Mouse (Mus musculus): ENCODE measurements at regions not wholly inside any gene's neighbourhood (a gene's known extent, or its start where the extent isn't known, plus 50 kb on each side); places are given as distances from the start of the nearest gene placed in this dataset.

DNA sequence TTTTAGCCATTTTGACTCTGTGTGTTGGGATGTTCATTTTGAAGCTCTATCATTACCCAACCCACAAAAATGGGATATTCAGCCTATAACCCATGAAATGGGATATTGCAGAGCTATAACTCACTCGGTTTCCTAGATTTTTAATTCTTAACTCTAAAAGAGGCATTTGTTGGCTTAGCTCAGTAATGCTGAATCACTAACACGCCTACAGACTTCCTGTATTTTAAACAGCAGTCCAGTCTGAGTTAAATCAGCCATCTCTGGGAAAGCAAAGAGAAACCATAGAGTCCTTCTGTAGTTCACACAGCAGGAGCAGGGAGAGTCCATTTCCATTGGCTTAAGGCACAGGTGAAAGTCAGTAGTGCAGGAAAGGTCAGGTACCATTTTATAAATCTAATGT, 471.3 kb upstream of the Adgrl2 start:
- peaks cover 3% of the 10 kb centered on the region; the same call in 1 of the 2 replicates for H3K9me3 ChIP-seq (ENCODE audit: low read length)
- TF ChIP-seq POU5F1 (IDR thresholded peaks at IDR 0.05; ENCODE audit: borderline replicate concordance, low read length): no peak
- TF ChIP-seq NANOG (IDR thresholded peaks at IDR 0.05; ENCODE audit: borderline replicate concordance, low read length): no peak
- TF ChIP-seq CTCF (conservative IDR thresholded peaks at IDR 0.05; ENCODE audit: low read length): no peak
- no peaks in the 10 kb centered on the region for H3K36me3 ChIP-seq (ENCODE audit: insufficient read depth, low read length)
- no peaks in the 10 kb centered on the region for H3K4me1 ChIP-seq (replicated peaks; ENCODE audit: low read depth, low read length)
- H3K4me3 ChIP-seq (replicated peaks; ENCODE audit: low read length): no peak overlapping the region
- no peaks in the 10 kb centered on the region for H3K27me3 ChIP-seq (ENCODE audit: insufficient read depth, low read length)

GRCm38 (mm10) chr3:149449376-149449775, 459.0 kb upstream of the Adgrl2 start:
- no peaks in the 10 kb centered on the region for H3K27me3 ChIP-seq (ENCODE audit: insufficient read depth, low read length)
- H3K36me3 ChIP-seq (ENCODE audit: insufficient read depth, low read length): no peaks in the 10 kb centered on the region
- H3K9me3 ChIP-seq (ENCODE audit: low read length): no peaks in the 10 kb centered on the region
- H3K4me3 ChIP-seq (replicated peaks; ENCODE audit: low read length): no peak overlapping the region
- no peaks in the 10 kb centered on the region for H3K4me1 ChIP-seq (replicated peaks; ENCODE audit: low read depth, low read length)
- TF ChIP-seq CTCF (conservative IDR thresholded peaks at IDR 0.05; ENCODE audit: low read length): no peak
- no peak for TF ChIP-seq POU5F1 (IDR thresholded peaks at IDR 0.05; ENCODE audit: borderline replicate concordance, low read length)
- TF ChIP-seq NANOG (IDR thresholded peaks at IDR 0.05; ENCODE audit: borderline replicate concordance, low read length): no peak

GRCm38 (mm10) chr3:149445991-149446564, 455.7 kb upstream of the Adgrl2 start:
- no peaks in the 10 kb centered on the region for H3K4me1 ChIP-seq (replicated peaks; ENCODE audit: low read depth, low read length)
- H3K36me3 ChIP-seq (ENCODE audit: insufficient read depth, low read length): no peaks in the 10 kb centered on the region
- H3K9me3 ChIP-seq (ENCODE audit: low read length): no peaks in the 10 kb centered on the region
- TF ChIP-seq NANOG (IDR thresholded peaks at IDR 0.05; ENCODE audit: borderline replicate concordance, low read length) (no peak), CTCF (conservative IDR thresholded peaks at IDR 0.05; ENCODE audit: low read length) (no peak), POU5F1 (IDR thresholded peaks at IDR 0.05; ENCODE audit: borderline replicate concordance, low read length) (no peak)
- H3K4me3 ChIP-seq (replicated peaks; ENCODE audit: low read length): no peak overlapping the region
- no peaks in the 10 kb centered on the region for H3K27me3 ChIP-seq (ENCODE audit: insufficient read depth, low read length)

GRCm38 (mm10) chr3:149444854-149445577, 454.7 kb upstream of the Adgrl2 start:
- no peaks in the 10 kb centered on the region for H3K36me3 ChIP-seq (ENCODE audit: insufficient read depth, low read length)
- no peaks in the 10 kb centered on the region for H3K27me3 ChIP-seq (ENCODE audit: insufficient read depth, low read length)
- no peaks in the 10 kb centered on the region for H3K9me3 ChIP-seq (ENCODE audit: low read length)
- H3K4me1 ChIP-seq (replicated peaks; ENCODE audit: low read depth, low read length): no peaks in the 10 kb centered on the region
- TF ChIP-seq NANOG (IDR thresholded peaks at IDR 0.05; ENCODE audit: borderline replicate concordance, low read length) (no peak), POU5F1 (IDR thresholded peaks at IDR 0.05; ENCODE audit: borderline replicate concordance, low read length) (no peak), CTCF (conservative IDR thresholded peaks at IDR 0.05; ENCODE audit: low read length) (no peak)
- H3K4me3 ChIP-seq (replicated peaks; ENCODE audit: low read length): no peak overlapping the region

- H3K27me3 ChIP-seq (ENCODE audit: insufficient read depth, low read length): no peaks in the 10 kb centered on the region
- TF ChIP-seq NANOG (IDR thresholded peaks at IDR 0.05; ENCODE audit: borderline replicate concordance, low read length) (no peak), POU5F1 (IDR thresholded peaks at IDR 0.05; ENCODE audit: borderline replicate concordance, low read length) (no peak), CTCF (conservative IDR thresholded peaks at IDR 0.05; ENCODE audit: low read length) (no peak)
- no peaks in the 10 kb centered on the region for H3K36me3 ChIP-seq (ENCODE audit: insufficient read depth, low read length)
Measured at GRCm38 (mm10) chr3:149444377-149444776, 454.0 kb upstream of the Adgrl2 start.

DNA sequence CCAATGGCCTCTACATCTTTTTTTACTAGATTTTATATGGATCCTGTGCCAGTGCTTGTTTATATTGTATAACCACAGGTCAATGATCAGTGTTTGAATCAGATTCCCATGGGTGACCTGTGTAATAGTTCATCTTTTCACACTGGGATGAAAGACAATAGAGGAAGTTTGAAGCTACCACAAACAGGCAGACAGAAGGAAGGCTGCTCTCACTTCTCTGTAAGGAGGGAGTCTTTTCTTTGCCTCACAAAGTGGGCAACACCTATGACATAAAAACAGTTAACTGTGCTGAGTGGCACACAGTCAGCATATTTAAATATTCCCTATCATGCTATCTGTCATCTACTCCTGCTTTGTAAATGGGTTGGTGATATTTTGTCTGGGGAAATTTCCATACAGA, 450.9 kb upstream of the Adgrl2 start:
- Histone ChIP-seq H3K4me3 (replicated peaks; ENCODE audit: low read length) (no peak overlapping the region), H3K36me3 (ENCODE audit: insufficient read depth, low read length) (no peaks in the 10 kb centered on the region), H3K27me3 (ENCODE audit: insufficient read depth, low read length) (no peaks in the 10 kb centered on the region), H3K4me1 (replicated peaks; ENCODE audit: low read depth, low read length) (no peaks in the 10 kb centered on the region), H3K9me3 (ENCODE audit: low read length) (no peaks in the 10 kb centered on the region)
- TF ChIP-seq POU5F1 (IDR thresholded peaks at IDR 0.05; ENCODE audit: borderline replicate concordance, low read length) (no peak), NANOG (IDR thresholded peaks at IDR 0.05; ENCODE audit: borderline replicate concordance, low read length) (no peak), CTCF (conservative IDR thresholded peaks at IDR 0.05; ENCODE audit: low read length) (no peak)

More at GRCm38 (mm10) chr3:149444377-149444776, 454.0 kb upstream of the Adgrl2 start:
- Histone ChIP-seq H3K4me3 (replicated peaks; ENCODE audit: low read length) (no peak overlapping the region), H3K4me1 (replicated peaks; ENCODE audit: low read depth, low read length) (no peaks in the 10 kb centered on the region), H3K9me3 (ENCODE audit: low read length) (no peaks in the 10 kb centered on the region)

GRCm38 (mm10) chr3:149437763-149438162, 447.4 kb upstream of the Adgrl2 start:
- no peaks in the 10 kb centered on the region for H3K36me3 ChIP-seq (ENCODE audit: insufficient read depth, low read length)
- no peak overlapping the region for H3K4me3 ChIP-seq (replicated peaks; ENCODE audit: low read length)
- no peaks in the 10 kb centered on the region for H3K4me1 ChIP-seq (replicated peaks; ENCODE audit: low read depth, low read length)
- TF ChIP-seq POU5F1 (IDR thresholded peaks at IDR 0.05; ENCODE audit: borderline replicate concordance, low read length) (no peak), CTCF (conservative IDR thresholded peaks at IDR 0.05; ENCODE audit: low read length) (no peak), NANOG (IDR thresholded peaks at IDR 0.05; ENCODE audit: borderline replicate concordance, low read length) (no peak)
- no peaks in the 10 kb centered on the region for H3K9me3 ChIP-seq (ENCODE audit: low read length)
- H3K27me3 ChIP-seq (ENCODE audit: insufficient read depth, low read length): no peaks in the 10 kb centered on the region

GRCm38 (mm10) chr3:149436944-149437343, 446.6 kb upstream of the Adgrl2 start:
- no peak for TF ChIP-seq POU5F1 (IDR thresholded peaks at IDR 0.05; ENCODE audit: borderline replicate concordance, low read length)
- TF ChIP-seq NANOG (IDR thresholded peaks at IDR 0.05; ENCODE audit: borderline replicate concordance, low read length): no peak
- no peak for TF ChIP-seq CTCF (conservative IDR thresholded peaks at IDR 0.05; ENCODE audit: low read length)
- Histone ChIP-seq H3K27me3 (ENCODE audit: insufficient read depth, low read length) (no peaks in the 10 kb centered on the region), H3K4me1 (replicated peaks; ENCODE audit: low read depth, low read length) (no peaks in the 10 kb centered on the region), H3K36me3 (ENCODE audit: insufficient read depth, low read length) (no peaks in the 10 kb centered on the region), H3K9me3 (ENCODE audit: low read length) (no peaks in the 10 kb centered on the region), H3K4me3 (replicated peaks; ENCODE audit: low read length) (no peak overlapping the region)
